Mouse (Mus musculus) thymus, postnatal 25 days (tissue): ENCODE measurements at regions not wholly inside any gene's neighbourhood (a gene's known extent, or its start where the extent isn't known, plus 50 kb on each side); places are given as distances from the start of the nearest gene placed in this dataset.

ENCODE experiments used
- DNase-seq: peaks from one replicate; pipeline ENCODE4 v3.0.0; 2022

DNA sequence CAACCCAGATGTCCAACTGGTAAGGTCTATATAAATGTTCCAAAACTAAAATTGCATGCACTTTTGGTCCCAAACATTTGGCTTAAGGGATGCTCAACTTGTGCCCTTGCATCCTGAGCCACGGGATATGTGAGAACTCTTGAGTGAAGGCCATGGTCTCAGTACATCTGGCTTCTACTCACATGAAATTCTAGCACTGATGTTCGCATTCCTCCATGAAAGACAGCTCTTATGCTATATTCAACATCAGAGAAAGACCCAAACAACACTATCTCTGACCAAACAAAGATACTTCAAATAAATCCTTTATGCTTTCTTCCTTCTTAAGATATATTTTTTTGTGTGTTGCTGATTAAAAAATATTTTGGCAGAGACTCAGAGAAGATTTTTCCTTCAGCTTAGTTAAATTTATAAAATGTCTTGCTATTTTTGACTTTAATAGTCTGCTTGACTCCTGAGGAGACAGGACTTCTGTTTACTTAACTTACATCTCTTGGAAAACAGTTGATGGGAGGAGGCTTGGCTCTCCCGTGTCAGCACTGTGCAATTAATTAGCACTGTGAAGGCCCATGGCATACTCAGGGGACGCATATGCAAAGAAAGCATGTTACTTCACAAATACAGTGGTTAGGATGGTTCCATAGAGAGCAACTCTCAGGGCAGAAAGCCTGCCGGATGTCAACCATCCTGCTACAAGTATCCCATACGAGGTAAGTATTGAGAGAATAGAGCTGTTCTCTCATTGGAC lies 230.9 kb downstream of the Gm19410 start:
- DNase-seq: no peak

DNA sequence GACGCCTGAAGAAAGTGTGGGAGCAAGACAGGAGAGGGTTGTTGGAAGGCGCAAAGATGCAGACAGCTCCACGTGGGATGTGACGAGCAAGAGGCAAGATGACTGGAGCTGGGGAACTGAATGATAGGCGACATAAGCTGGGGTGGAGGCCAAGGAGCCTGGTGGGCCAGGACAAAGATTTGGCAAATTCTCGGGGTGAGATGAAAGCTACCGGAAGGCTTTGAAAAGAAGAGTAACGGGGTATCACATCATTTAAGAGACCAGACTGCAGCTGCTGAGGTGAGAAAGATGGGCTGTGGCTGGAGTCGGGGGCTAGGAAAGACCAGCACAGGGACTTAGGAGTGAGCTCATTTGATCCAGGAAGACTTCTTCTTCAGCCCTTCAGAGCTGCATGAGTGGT lies 234.0 kb downstream of the Gm19410 start:
- DNase-seq: no peak

DNA sequence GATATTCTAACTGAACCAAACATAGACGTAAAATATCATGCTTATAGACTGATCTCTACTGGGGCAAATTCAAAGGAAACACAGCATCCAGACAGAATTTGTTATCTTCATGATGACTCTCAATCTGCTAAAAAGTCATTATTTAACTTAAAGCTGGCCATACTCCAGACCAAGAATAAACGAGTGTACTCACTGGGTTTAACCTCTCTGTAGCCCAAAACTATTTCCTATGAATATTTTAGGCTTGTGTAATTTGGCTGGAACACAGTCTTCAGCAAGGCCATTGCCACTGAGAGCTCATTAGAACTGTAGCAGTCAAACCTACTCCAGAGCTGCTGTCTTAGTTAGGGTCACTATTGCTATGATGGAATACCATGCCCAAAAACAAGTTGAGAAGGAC lies 238.8 kb downstream of the Gm19410 start:
- no peak for DNase-seq

DNA sequence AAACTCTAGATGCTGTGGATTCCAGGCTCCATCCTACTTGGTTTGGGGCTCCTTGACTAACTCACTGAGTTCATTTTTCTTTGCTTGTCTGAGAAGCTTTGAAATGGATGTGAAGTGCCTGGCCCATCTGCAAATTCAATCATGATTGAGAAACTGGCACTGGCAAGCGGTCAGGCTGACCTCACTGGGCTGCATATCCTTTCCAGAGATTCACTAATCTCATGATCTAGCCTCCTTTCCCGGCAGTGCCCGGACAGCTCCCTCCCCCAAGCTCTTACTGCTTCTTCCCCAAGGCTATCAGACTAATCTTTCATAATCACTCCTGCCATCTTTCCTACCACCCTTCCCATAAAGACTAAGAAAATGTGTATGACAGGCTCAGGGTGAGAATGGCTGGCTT lies 239.9 kb downstream of the Gm19410 start:
- DNase-seq: no peak

DNA sequence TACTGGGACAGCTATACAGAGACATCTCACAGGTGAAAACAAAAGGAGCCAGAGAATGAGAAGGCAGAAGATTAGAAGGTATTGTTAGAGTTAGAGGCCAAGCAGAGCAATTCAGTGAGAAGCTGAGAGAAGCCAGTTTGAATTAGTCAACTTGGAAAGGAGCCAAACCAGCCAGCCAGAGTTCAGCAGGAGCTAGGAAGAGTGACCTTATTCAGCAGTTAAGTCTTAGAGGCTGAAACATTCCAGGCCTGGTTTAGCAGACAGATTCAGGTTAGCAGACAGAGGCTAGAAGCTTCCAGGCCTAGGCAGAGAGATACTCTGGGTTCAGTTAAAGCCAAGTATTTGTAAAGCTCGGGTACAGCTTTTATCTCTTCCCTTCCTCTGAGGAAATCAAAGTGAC lies 242.1 kb downstream of the Gm19410 start:
- DNase-seq: no peak

DNA sequence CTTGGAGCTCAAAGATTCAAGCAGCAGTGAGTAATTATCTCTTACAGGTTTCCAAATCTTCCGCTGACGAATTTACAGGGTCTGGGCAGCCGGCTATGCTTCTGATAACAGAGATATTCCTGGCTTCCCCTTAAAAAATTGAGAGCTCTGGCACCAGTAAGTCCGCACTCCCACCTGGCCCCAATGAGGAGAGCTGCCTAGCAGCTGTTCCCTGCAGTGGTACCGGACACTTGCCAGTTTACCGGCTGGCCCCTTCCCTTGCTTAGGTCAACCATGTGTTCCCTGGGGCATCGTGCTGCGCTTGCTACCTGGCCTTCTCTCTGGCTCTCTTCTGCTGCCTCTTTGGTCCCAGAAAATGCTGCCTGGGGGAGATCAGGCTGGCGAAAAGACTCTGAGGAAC lies 244.0 kb downstream of the Gm19410 start:
- no peak for DNase-seq

DNA sequence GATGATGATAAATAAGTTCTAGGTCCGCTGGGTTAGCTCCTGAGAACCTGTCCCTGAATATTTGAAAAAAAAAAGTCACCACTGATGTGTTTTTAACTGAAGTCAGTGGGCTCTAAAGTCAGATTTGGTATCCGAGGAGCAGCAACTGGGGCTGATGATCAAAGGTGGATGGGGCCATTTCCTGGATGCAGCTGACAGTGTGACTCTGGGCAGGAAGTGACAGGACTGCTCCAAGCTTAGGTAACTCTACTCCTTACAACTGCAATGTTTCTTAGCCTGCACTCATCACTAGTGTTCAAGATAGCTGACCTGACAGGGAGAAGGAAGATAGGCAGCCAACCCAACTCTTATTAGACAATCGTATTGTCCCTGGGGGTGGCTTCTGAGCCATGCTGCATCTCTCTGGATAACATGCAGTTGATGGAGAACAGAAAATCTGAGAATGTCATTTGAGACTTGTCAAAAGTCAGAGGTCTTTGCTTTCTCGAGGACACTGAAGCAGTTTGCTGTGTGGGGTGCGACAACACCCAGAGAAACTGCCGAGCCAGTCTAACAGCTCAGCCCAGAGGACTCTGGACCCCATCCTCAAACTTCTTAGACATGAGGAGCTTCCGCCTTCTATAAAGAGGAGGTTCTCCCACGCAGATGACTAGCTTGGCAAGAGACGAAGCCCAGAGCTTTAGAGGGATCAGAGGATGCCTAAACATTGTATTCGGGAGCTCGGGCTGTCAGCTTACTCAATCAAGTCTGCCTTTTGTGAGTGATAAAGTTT lies 245.0 kb downstream of the Gm19410 start:
- DNase-seq: peak; percentile 54

DNA sequence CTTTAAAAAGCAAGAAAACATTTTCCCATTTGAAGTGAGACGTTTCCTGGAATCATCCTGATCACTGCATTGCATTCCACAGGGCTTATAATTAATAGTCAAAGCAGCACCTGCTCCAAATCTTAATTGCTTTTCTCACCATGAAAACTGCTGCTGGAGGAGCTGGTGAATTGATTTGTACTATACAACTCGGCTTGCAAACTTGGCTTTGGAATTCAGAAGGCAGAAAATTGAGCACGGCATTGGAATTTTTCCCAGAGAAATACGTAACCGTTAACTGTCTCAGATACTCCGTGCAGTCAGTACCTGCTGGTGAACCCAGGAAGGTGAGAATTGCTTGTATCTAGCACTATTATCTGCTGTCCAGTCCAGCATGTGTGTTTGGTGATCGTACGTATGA lies 249.3 kb downstream of the Gm19410 start:
- no peak for DNase-seq

DNA sequence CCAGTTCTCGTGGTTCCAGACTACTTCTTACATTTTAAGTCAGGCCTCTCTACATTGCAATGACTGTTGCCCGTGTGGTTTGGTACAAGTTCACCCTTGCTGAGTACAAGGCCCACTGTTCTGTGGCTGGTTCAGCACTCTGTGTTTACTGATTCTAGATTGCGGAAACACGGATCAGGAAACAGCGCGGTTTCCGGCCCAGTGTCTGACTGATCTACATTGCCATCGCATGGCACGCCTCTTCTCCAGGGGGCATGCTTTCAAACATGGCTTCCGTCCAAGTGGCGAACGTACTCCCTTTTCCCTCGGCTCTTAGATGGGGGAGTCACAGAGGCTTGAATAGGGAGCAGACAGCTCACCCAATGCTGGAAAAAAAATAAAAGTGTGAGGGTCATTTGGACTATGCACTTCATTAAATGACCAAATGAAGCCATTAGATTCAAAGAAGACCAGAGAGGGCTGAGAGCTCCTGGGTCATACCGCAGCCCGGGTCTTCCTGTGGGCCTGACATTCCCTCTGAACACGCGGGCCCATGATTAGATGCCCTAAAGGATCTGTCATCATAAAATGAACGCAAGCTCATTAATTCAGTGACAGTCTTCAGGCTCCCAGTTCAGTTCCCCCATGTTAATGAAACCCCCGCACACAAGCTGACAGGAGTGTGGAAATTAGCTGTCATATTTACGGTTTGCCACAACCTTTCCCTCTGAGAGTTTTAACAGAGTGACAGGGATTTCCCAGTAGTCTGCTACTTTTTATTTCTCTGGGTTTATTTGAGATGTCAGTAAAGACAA lies 250.9 kb downstream of the Gm19410 start:
- no peak for DNase-seq

DNA sequence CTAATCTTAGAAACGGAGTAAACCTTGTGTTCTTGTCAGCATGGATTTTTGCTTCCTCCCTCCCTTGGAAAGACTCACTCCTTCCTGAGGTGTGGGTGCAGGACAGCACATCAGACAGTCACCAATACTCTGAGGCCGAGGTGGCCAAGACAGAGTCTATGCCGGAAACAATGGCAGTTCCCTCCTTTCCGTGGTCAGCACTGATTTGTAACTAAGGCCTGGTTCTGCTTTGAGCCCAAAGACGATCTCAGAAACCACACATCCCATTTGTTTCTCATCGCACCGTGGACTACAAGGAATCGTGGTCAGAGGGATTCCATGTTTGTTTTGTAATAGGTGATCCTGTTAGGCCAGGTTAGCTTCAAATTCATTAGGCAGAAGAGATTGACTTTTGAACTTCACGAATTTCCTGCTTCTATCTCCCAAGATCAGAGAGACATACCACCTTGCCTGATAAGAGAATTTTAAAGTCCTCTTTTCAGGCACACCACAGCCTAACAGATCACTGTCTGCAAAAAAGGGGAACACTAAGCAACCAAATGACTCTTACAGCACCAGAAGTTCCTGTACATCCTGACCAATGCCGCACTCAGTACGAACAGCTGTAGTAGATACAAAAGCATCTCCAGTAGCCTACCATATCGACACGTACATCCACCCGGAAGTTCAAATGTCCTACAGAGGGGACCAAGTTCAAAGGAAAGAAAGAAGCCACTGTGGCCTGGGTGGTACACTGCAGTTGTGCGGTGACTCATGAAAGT lies 253.6 kb downstream of the Gm19410 start:
- DNase-seq: no peak

DNA sequence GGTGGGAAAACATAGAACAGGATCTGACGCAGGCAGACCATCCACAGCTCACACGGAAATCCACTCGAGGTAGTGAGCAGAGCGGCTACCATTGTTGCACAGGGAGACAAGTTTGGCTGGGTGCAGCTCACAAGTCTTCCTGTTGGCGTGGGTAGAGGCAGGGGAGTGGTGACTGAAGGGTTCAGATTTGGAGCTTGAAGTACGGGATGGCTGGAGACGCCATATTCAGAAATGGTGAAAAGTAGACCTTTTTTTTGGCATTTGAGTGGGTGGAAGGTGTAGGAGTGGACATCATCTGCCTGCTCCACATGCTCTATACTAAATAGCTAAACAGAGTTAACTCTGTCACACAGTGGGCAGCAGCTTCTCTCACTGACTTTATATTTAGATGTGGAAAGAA lies 254.3 kb downstream of the Gm19410 start:
- DNase-seq: no peak

DNA sequence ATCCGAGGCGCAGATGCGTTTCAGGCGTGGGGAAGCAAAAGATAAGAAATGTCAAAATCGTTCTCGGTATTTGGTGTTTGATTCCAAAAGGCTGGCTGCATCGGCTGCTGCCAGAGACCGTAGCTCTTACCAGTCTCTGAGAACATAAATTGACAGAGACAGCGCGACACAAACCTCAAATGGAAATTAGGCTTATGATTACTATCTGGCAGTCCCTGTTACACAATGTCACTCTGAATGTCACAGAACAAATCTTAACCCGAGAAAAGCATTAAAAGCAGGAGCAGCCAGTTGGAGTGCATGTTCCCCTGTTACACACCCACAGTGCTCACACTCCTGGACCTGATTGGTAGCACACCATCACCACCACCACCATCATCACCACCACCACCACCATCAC lies 262.0 kb downstream of the Gm19410 start:
- no peak for DNase-seq

DNA sequence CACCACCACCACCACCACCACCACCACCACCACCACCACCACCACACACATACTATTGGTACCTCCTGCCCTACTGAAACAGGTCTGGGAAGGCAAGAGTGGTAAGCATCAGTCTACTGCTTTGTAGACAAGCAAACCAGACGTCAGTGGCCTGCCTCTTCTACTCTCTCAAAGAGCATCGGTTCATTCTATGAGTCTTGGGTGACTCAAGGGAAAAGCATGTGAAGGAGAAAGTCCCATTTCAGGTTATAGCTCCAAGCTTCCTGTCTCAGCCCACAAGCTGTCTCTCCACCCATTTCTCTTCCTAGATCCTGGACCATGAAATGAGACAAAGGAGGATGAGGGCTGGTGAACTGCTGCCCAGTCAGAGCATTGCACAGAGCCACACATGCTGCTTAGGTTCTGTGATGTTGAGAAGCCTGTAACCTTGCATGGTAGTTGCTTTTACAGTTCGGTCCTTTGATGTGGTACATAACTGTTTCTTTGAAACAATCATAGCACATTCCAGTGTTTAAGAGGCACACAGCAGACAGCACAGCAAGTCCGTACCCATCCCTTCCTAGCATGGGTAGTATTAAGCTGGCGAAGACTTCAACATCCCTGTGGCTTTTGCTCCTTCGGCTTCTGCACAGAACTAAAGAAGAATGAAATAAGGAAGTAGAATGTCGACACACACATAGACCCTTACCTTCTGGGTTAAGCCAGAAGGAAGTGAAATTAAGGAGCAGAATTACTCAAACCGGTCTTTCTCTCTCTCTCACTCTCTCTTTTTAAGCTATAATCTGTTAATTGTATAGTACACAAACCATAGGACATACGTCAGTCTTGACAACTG lies 262.7 kb downstream of the Gm19410 start:
- peak; percentile 44 for DNase-seq

DNA sequence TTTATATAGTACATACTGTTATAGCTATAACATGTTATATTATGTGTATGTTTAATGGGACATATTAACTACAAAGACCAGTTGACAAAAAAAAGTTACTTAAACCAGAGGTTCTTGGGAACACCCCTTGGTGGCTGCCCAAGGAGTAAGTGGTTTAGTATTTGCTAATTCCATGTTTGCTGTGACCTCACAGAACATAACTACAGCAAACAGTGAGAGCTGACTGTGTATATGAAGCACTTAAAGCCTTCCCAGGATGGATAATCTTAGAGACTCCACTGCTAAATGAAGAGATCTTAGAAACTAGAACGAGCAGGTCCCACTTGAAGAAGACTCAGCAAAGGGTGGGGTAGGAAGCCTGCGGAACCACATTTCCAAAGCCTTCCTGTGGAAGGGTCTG lies 263.9 kb downstream of the Gm19410 start:
- no peak for DNase-seq

DNA sequence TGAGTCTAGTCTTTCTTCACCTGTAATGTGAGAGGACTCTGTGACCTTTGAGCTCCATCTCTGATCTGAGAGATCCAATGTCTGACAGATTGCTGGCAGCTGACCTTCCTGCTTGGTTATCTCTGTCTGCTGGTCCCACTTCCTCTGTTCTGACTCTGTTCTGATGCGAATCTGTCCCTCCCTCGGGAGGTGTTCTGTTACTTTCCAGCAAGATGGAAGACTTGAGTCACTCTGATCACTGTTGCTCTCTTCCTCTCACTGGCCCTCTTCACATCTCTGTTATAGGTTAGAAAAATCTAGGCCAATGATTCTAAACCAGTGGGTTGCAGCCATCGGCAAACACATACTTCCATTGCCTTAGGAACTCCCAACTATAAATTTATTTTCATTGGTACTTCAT lies 264.6 kb downstream of the Gm19410 start:
- DNase-seq: no peak

DNA sequence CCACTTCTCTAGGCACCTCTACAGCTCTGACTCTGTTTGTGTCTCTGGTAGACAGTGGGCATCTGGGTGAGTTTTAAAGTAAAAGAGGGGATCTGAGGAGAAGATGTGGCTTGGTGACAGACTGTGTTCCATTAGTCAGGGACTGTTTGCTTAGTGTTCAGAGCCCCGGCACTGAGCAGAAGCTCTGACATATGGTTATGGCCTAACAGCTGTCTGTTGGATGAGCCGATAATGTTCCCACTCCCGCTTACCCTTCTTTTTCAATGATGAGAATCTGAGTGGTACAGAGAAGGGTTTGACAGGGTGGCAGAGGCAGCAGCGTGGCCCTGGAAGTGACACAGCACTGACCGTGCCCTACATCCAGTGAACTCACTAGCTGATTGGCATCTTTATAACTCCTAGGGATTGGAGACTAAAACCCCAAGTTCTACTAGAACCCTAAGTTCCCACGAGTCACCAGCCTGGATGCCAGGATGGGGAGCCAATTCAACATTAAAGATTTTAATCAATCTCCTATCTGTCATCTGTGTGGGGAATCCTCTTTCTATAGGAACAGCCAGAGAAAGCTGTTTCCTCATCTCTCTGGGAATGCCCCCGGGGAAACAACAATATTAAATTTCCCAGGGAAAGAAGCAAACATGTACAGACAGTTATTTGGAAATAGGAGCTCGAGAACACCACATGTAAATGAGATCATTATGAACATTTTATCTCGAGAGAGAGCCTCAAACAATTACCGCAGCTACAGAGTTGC lies 266.6 kb downstream of the Gm19410 start:
- no peak for DNase-seq

DNA sequence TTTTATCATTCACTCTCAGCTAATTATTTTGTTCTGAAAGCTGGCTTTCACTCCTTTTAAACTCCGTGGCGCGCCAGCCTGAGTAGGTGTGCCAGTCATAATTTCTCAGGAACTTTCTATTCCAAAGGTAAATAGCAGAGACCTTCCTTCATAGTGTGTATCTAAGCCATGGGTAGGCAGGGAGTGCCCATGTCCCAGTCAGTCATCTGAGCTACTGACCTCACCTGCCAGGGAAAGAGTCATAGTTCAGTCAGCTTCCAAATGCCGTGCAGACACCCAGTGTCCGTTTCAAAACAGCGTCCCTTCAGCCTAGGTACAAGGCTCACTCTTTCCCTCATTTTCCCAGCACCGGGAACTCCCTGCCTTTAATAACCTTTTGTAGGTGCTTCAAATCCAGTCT lies 269.7 kb downstream of the Gm19410 start:
- DNase-seq: no peak

DNA sequence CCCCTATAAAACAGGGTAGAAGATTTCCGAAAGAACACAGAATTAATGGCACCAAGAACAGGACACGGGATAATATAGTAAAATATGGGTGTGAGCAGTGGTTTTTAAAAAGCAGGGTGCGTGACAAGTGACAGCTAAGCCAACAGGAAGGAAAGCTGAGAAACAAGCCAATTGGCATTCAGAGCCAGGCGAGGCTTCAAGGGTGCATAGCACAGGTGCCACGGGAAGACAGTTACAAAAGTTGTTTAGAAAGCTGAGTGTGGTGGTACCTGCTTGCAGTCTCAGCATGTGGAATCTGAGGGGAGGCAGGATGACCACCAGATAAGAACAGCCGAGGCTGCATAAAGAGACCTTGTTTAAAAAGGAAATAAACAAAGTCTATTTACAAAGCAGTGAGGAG lies 270.7 kb downstream of the Gm19410 start:
- peak; percentile 64 for DNase-seq

DNA sequence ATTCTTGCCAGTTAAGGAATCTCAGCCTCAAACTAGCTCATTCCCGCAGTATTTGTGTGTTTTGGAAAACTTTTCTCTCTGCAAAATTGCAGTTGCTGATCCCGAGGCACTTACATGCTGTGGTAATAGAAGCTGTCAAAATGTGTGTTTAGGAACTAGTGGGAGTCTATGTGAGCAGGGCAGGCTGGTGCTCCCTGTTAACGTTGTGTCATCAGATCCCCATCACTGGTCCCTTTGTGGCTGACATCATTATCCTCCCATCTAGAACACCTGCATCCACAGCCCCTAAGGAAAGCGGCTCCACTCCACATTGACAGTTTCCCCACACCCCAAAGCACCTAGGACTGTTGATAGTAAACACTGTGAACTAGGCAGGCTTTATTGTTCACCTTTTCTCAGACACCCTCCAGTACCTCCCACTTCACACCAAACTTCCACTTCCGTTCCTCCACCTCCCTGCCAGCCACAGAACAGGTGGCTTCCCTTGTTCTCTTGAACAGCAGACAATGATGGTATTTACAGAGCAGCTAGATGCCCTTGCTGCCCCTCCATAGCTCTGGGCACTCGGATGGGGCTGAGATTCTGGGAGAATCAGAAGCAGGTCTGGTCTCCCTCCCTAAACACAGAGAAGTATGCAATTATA lies 275.8 kb downstream of the Gm19410 start:
- DNase-seq: peak; percentile 77

DNA sequence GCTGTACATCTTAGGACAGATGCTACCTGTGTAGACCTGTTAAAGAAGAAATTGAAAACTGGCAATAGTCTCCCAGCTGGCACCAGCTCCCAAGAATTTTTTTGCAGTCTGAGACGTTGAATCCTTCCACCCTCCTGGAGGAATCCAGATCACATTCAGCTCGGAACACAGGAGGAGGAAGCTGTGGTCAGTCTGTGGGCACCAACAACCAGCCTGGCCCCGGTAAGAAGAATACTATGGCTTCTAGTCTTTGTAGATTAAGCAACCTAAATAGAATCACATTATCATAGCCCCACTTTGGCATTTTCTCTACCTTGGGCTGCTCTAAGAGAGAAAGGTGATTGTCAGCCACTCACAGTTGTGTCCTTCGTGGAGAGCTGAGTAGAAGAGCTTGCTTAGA lies 277.0 kb downstream of the Gm19410 start:
- DNase-seq: no peak
